Mouse (Mus musculus) Muller cell, postnatal 12 days (primary cell): ENCODE data around the gene Sash3.

Experiments used
- DNase-seq: peaks from one replicate; pipeline ENCODE4 v3.0.0-alpha.2; 2015; ENCODE audit errors: inconsistent ontology term

Gene Sash3

GRCm38 (mm10) chrX:48140286-48140877 lies 5.9 kb upstream of the Sash3 start:
- no peak for DNase-seq

GRCm38 (mm10) chrX:48141481-48141880 lies 4.8 kb upstream of the Sash3 start:
- no peak for DNase-seq

- DNase-seq: no peak
Measured at GRCm38 (mm10) chrX:48143415-48144335, 2.6 kb upstream of the Sash3 start.

GRCm38 (mm10) chrX:48147226-48147625 lies 990 bp downstream of the Sash3 start:
- no peak for DNase-seq

- DNase-seq: no peak
Measured at GRCm38 (mm10) chrX:48147741-48148186, 1.5 kb downstream of the Sash3 start.

GRCm38 (mm10) chrX:48152106-48152505 lies 5.9 kb downstream of the Sash3 start:
- no peak for DNase-seq

GRCm38 (mm10) chrX:48153414-48153813 lies 7.2 kb downstream of the Sash3 start:
- no peak for DNase-seq

GRCm38 (mm10) chrX:48153949-48154348 lies 7.7 kb downstream of the Sash3 start:
- DNase-seq: no peak

GRCm38 (mm10) chrX:48155489-48155888 lies 9.3 kb downstream of the Sash3 start:
- no peak for DNase-seq

GRCm38 (mm10) chrX:48157396-48157795 lies 11.2 kb downstream of the Sash3 start:
- DNase-seq: no peak

- no peak for DNase-seq
Measured at GRCm38 (mm10) chrX:48158229-48158919, 12.1 kb downstream of the Sash3 start.

- DNase-seq: no peak
Measured at GRCm38 (mm10) chrX:48169892-48170291, 23.7 kb downstream of the Sash3 start.

- no peak for DNase-seq
Measured at GRCm38 (mm10) chrX:48170368-48170767, 24.1 kb downstream of the Sash3 start.

GRCm38 (mm10) chrX:48181844-48182243 lies 35.6 kb downstream of the Sash3 start:
- no peak for DNase-seq

GRCm38 (mm10) chrX:48184703-48185102 lies 38.5 kb downstream of the Sash3 start:
- no peak for DNase-seq

GRCm38 (mm10) chrX:48191261-48191660 lies 45.0 kb downstream of the Sash3 start:
- DNase-seq: no peak

- DNase-seq: no peak
Measured at GRCm38 (mm10) chrX:48193235-48194152, 47.3 kb downstream of the Sash3 start.

GRCm38 (mm10) chrX:48197856-48198255 lies 51.6 kb downstream of the Sash3 start:
- no peak for DNase-seq

GRCm38 (mm10) chrX:48199026-48199425 lies 52.8 kb downstream of the Sash3 start:
- DNase-seq: no peak

GRCm38 (mm10) chrX:48200699-48201098 lies 54.5 kb downstream of the Sash3 start:
- DNase-seq: no peak

- no peak for DNase-seq
Measured at GRCm38 (mm10) chrX:48201973-48202372, 55.7 kb downstream of the Sash3 start.
